Comparison of ENCODE assay signal across 9 mouse cellular contexts in genomic region chr5:142810710-142811599, GRCm38 (mm10). TPM values are rescaled to one million over a fixed set of nuclear protein-coding genes. Genes with fewer than 3 reads are reported as not detected.
DNase-seq lines count a peak whose midpoint lies in the region; ATAC-seq lines count a peak whose summit lies in the region.
"Had no signal": no experiment of that assay in that cellular context is flagged by ENCODE, and none has a peak within 500 bp of the region (broad histone marks: within the 10 kb centered on the region; RNA-seq: fewer than 3 reads in every experiment).

No protein-coding gene starts in this region.

- intact Hi-C loops in heart, postnatal 14 days (cut with DNase I), result no loop called here

- no peak for DNase-seq in heart, postnatal 14 days
- peak; percentile 27 for DNase-seq in MN1 (ENCODE audit: low spot score)
- no peak for DNase-seq in frontal cortex, adult 2 months (ENCODE audit: extremely low spot score in 1 of 2, low spot score in 1 of 2)
- no peak for DNase-seq in layer of hippocampus, adult 11-12 months (ENCODE audit: low spot score)
- no peak for DNase-seq in ovary, adult 18-20 months (ENCODE audit: low spot score)
- DNase-seq: cerebellum, postnatal 25 days had no signal

- H3K9ac ChIP-seq in heart, embryonic 13.5 days, result peak overlapping the region; percentile 100
- H3K9ac ChIP-seq in forebrain, embryonic 15.5 days (replicated peaks), result peak overlapping the region; percentile 100
- H3K9ac ChIP-seq in midbrain, embryonic 12.5 days (replicated peaks), result peak overlapping the region; percentile 100; the same call in 1 of the 2 replicates

- peaks cover 54% of the 10 kb centered on the region for H3K4me1 ChIP-seq in heart, embryonic 13.5 days
- peaks cover 63% of the 10 kb centered on the region for H3K4me1 ChIP-seq in forebrain, embryonic 15.5 days
- H3K4me1 ChIP-seq in midbrain, embryonic 12.5 days, result peaks cover 52% of the 10 kb centered on the region

- 32% methylated on average over 20 of the region's 20 CpGs for WGBS in heart, embryonic 13.5 days
- WGBS in forebrain, embryonic 15.5 days, result 15% methylated on average over 20 of the region's 20 CpGs
- 13% methylated on average over 20 of the region's 20 CpGs for WGBS in midbrain, embryonic 12.5 days

- H3K36me3 ChIP-seq in heart, embryonic 13.5 days, result peaks cover 48% of the 10 kb centered on the region
- H3K36me3 ChIP-seq in forebrain, embryonic 15.5 days, result peaks cover 24% of the 10 kb centered on the region
- peaks cover 43% of the 10 kb centered on the region for H3K36me3 ChIP-seq in midbrain, embryonic 12.5 days

- H3K27ac ChIP-seq in heart, embryonic 13.5 days (replicated peaks), result peak overlapping the region; percentile 66
- peak overlapping the region; percentile 100 for H3K27ac ChIP-seq in forebrain, embryonic 15.5 days (replicated peaks)
- H3K27ac ChIP-seq in midbrain, embryonic 12.5 days (replicated peaks), result 0 out of 2 replicates have a peak overlapping the region, but pooled peaks have one; percentile 27

- no peaks in the 10 kb centered on the region for H3K9me3 ChIP-seq in heart, embryonic 13.5 days
- no peaks in the 10 kb centered on the region for H3K9me3 ChIP-seq in forebrain, embryonic 15.5 days
- H3K9me3 ChIP-seq in midbrain, embryonic 12.5 days, result no peaks in the 10 kb centered on the region

- peak overlapping the region; percentile 92 for H3K4me2 ChIP-seq in heart, embryonic 13.5 days
- H3K4me2 ChIP-seq in forebrain, embryonic 15.5 days (replicated peaks), result peak overlapping the region; percentile 95
- H3K4me2 ChIP-seq in midbrain, embryonic 12.5 days (replicated peaks), result peak overlapping the region; percentile 94

- H3K4me3 ChIP-seq in heart, embryonic 13.5 days, result peak overlapping the region; percentile 13
- peak overlapping the region; percentile 87 for H3K4me3 ChIP-seq in forebrain, embryonic 15.5 days
- H3K4me3 ChIP-seq in midbrain, embryonic 12.5 days, result peak overlapping the region; percentile 90

- no peak for ATAC-seq in heart, embryonic 13.5 days (ENCODE audit: extremely low read depth, insufficient number of reproducible peaks, low FRiP score, low TSS enrichment)
- no peak for ATAC-seq in forebrain, embryonic 15.5 days (replicated peaks)
- ATAC-seq in midbrain, embryonic 12.5 days (ENCODE audit: low FRiP score, low read depth), result no peak

- no peaks in the 10 kb centered on the region for H3K27me3 ChIP-seq in heart, embryonic 13.5 days (replicated peaks)
- no peaks in the 10 kb centered on the region for H3K27me3 ChIP-seq in forebrain, embryonic 15.5 days
- H3K27me3 ChIP-seq in midbrain, embryonic 12.5 days, result no peaks in the 10 kb centered on the region

RNA-seq across cellular contexts. Expression of gene Tnrc18, which starts 6.5 kb away (rescaled TPM):
- 15.9 and 18.6 TPM in 2 replicates for polyA plus RNA-seq in heart, embryonic 13.5 days (2015; fragmentation: Nextera tagmentation; extraction: Ambion mirVana)
- 10 to 100 TPM; 75.6 to 83.8 TPM for total RNA-seq in heart, postnatal 14 days (2021)
- 45.9 and 48.3 TPM in 2 replicates for polyA plus RNA-seq in forebrain, embryonic 15.5 days (2015; fragmentation: Nextera tagmentation; extraction: Ambion mirVana)
- 61.1 and 64.1 TPM in 2 replicates for polyA plus RNA-seq in midbrain, embryonic 12.5 days (2016; fragmentation: Nextera tagmentation; extraction: Ambion mirVana)
- polyA plus RNA-seq in frontal cortex, adult 2 months (2012; rRNA removed), result 38.1 and 38.2 TPM in 2 replicates

Comparison
In these comparisons a context has a peak if more than half of its experiments do, and no peak if none do; other contexts are left out.
1. H3K27ac ChIP-seq: peak in every context shown above with its lines; median percentile 100 in forebrain, embryonic 15.5 days; 66 in heart, embryonic 13.5 days; 27 in midbrain, embryonic 12.5 days.
2. H3K4me3 ChIP-seq: peak in every context shown above with its lines; median percentile 90 in midbrain, embryonic 12.5 days; 87 in forebrain, embryonic 15.5 days; 13 in heart, embryonic 13.5 days.